Mouse (Mus musculus): ENCODE data around the gene Acta2. TPM values are rescaled to one million over a fixed set of nuclear protein-coding genes. Genes with fewer than 3 reads are reported as not detected.

The Acta2 gene
- total and polyA plus RNA-seq, 3 experiments: 0.13 to 0.31 TPM; not detected in 1

DNA sequence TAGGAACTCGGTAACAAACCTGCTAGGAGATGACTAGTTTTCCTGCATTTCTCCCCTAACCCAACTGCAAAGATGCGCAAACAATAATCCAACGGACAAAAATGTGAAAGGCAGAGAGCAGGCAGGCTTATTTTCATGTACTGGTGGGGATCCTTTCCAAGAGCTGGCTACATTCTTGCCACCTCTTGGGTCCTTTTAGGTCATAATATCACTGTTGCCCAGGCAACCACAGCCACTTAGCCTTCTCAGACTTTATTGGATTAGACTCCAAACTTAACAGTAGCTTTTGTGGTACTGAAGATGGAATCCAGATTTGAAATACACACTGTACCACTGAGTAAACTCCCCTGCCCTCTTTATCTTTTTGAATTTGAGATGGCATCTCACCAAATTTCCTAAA, 22.7 kb upstream of the Acta2 start:
- Histone ChIP-seq H3K9me3 (replicated peaks; ENCODE audit: low read length) (no peaks in the 10 kb centered on the region), H3K79me2 (replicated peaks; ENCODE audit: control insufficient read depth, extremely low read depth, insufficient read depth, poor library complexity, severe bottlenecking) (no peaks in the 10 kb centered on the region), H3K9ac (ENCODE audit: insufficient read depth, low read depth) (no peak overlapping the region), H3K27ac (ENCODE audit: insufficient read depth, low read depth) (no peak overlapping the region), H3K4me3 (replicated peaks in 1 of 3; ENCODE audit: low read depth in 2 of 3, low read length in 2 of 3, poor library complexity in 1 of 3) (no peak overlapping the region), H3K4me1 (ENCODE audit: control insufficient read depth in 1 of 2, insufficient read depth in 2 of 2) (peaks cover 2 to 6% of the 10 kb centered on the region in 2 experiments; a peak in 3 of 4 replicates), H3K4me2 (ENCODE audit: insufficient read depth, low read depth, poor library complexity, severe bottlenecking) (no peak overlapping the region), H3K36me3 (replicated peaks in 1 of 2; ENCODE audit: control insufficient read depth in 1 of 2, insufficient read depth in 1 of 2, low read length in 1 of 2) (no peaks in the 10 kb centered on the region), H3K27me3 (replicated peaks) (no peaks in the 10 kb centered on the region)
- no peak for DNase-seq (ENCODE audit: extremely low read depth)
- dilution Hi-C loops (cut with MboI; ENCODE audit: extremely low pct_ligation_motif_present, extremely low pct_unique_long_range_greater_than_20kb, low sequenced_read_pairs) (no loop called here), in situ Hi-C loops (cut with MboI; ENCODE audit: low pct_ligation_motif_present, low pct_unique_long_range_greater_than_20kb, low sequenced_read_pairs) (no loop called here)
- no peak for TF ChIP-seq ZC3H11A (IDR thresholded peaks at IDR 0.05; ENCODE audit: low read depth, low read length)
- no peak for TF ChIP-seq ZKSCAN1 (IDR thresholded peaks at IDR 0.05; ENCODE audit: borderline replicate concordance, low read depth, low read length)
- no peak for TF ChIP-seq MYC (IDR thresholded peaks at IDR 0.05; ENCODE audit: low read depth, low read length)
- TF ChIP-seq TBP (conservative IDR thresholded peaks at IDR 0.05; ENCODE audit: low read depth, low read length): no peak
- TF ChIP-seq GABPA (IDR thresholded peaks at IDR 0.05; ENCODE audit: insufficient replicate concordance, low read depth, low read length): no peak
- no peak for TF ChIP-seq USF2 (conservative IDR thresholded peaks at IDR 0.05; ENCODE audit: low read depth, low read length)
- TF ChIP-seq UBTF (IDR thresholded peaks at IDR 0.05; ENCODE audit: low read depth, low read length): no peak

DNA sequence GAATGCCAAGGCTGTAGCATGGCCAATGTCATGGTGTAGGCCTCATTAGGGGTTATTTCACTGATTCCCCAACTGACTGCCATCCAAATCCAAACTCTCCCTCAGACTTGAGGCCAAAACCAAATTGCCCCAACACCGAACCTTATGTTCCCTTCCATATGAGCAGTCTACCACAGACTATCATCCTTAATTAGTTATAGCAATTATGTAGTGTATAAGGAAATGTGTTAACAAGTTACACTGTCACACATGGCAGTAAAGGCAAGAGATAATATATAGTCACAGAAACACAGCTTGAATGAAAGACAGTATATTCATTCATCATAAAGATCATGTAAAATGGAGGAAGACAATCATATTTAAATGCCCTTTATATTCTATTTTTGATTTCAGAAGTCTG, 17.7 kb upstream of the Acta2 start:
- no peak overlapping the region for H3K4me2 ChIP-seq (ENCODE audit: insufficient read depth, low read depth, poor library complexity, severe bottlenecking)
- H3K27ac ChIP-seq (ENCODE audit: insufficient read depth, low read depth): no peak overlapping the region
- dilution Hi-C loops (cut with MboI; ENCODE audit: extremely low pct_ligation_motif_present, extremely low pct_unique_long_range_greater_than_20kb, low sequenced_read_pairs): no loop called here
- H3K9me3 ChIP-seq (replicated peaks; ENCODE audit: low read length): no peaks in the 10 kb centered on the region
- no peak overlapping the region for H3K4me3 ChIP-seq (replicated peaks in 1 of 3; ENCODE audit: low read depth in 2 of 3, low read length in 2 of 3, poor library complexity in 1 of 3)
- in situ Hi-C loops (cut with MboI; ENCODE audit: low pct_ligation_motif_present, low pct_unique_long_range_greater_than_20kb, low sequenced_read_pairs): no loop called here
- TF ChIP-seq RAD21 (IDR thresholded peaks at IDR 0.05; ENCODE audit: low read depth, low read length) (no peak), ZKSCAN1 (IDR thresholded peaks at IDR 0.05; ENCODE audit: borderline replicate concordance, low read depth, low read length) (no peak), CHD1 (IDR thresholded peaks at IDR 0.05; ENCODE audit: low read depth, low read length) (no peak), TCF12 (IDR thresholded peaks at IDR 0.05; ENCODE audit: low read depth, low read length) (no peak), ZMIZ1 (IDR thresholded peaks at IDR 0.05; ENCODE audit: low read depth, low read length) (no peak), E2F4 (IDR thresholded peaks at IDR 0.05; ENCODE audit: insufficient replicate concordance, low read depth, low read length) (no peak)
- H3K27me3 ChIP-seq (replicated peaks): no peaks in the 10 kb centered on the region
- no peaks in the 10 kb centered on the region for H3K36me3 ChIP-seq (replicated peaks in 1 of 2; ENCODE audit: control insufficient read depth in 1 of 2, insufficient read depth in 1 of 2, low read length in 1 of 2)
- H3K9ac ChIP-seq (ENCODE audit: insufficient read depth, low read depth): no peak overlapping the region
- H3K79me2 ChIP-seq (replicated peaks; ENCODE audit: control insufficient read depth, extremely low read depth, insufficient read depth, poor library complexity, severe bottlenecking): no peaks in the 10 kb centered on the region
- no peaks in the 10 kb centered on the region; a peak in 2 of 4 replicates for H3K4me1 ChIP-seq (ENCODE audit: control insufficient read depth in 1 of 2, insufficient read depth in 2 of 2)
- no peak for DNase-seq (ENCODE audit: extremely low read depth)

DNA sequence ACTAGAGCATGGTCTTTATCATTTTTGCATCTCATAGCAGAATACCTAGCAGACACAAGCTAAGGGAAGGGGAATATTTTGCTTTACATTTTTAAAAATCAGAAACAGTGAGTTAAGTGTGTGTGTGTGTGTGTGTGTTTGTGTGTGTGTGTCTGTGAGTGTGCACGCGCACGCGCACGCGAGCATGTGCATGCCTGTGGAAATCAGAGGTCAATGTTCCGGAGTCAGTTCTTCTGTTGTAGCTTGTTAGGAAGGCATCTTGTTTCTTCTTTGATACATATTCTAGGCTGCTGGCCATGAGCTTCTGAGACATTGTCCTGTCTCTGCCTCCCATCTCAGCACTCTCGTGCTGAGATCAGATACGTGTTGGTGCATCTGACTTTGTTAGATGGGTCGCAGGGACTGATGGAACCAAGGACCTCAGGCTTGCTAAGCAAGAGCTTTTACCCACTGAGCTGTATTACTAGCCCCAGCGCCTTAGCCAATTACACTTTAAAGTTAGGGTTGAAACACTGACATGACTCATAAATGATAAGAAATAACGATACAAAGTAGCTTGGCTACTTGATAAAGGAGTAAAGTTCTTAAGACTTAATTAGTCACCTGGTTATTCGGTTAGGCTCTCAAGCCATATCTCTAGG, 15.6 kb upstream of the Acta2 start:
- Histone ChIP-seq H3K9me3 (replicated peaks; ENCODE audit: low read length) (no peaks in the 10 kb centered on the region), H3K36me3 (replicated peaks in 1 of 2; ENCODE audit: control insufficient read depth in 1 of 2, insufficient read depth in 1 of 2, low read length in 1 of 2) (no peaks in the 10 kb centered on the region), H3K4me2 (ENCODE audit: insufficient read depth, low read depth, poor library complexity, severe bottlenecking) (no peak overlapping the region), H3K27me3 (replicated peaks) (no peaks in the 10 kb centered on the region), H3K9ac (ENCODE audit: insufficient read depth, low read depth) (no peak overlapping the region), H3K79me2 (replicated peaks; ENCODE audit: control insufficient read depth, extremely low read depth, insufficient read depth, poor library complexity, severe bottlenecking) (no peaks in the 10 kb centered on the region), H3K27ac (ENCODE audit: insufficient read depth, low read depth) (no peak overlapping the region), H3K4me1 (ENCODE audit: control insufficient read depth in 1 of 2, insufficient read depth in 2 of 2) (no peaks in the 10 kb centered on the region; a peak in 1 of 4 replicates), H3K4me3 (replicated peaks in 1 of 3; ENCODE audit: low read depth in 2 of 3, low read length in 2 of 3, poor library complexity in 1 of 3) (no peak overlapping the region)
- DNase-seq (ENCODE audit: extremely low read depth): no peak
- dilution Hi-C loops (cut with MboI; ENCODE audit: extremely low pct_ligation_motif_present, extremely low pct_unique_long_range_greater_than_20kb, low sequenced_read_pairs): no loop called here
- in situ Hi-C loops (cut with MboI; ENCODE audit: low pct_ligation_motif_present, low pct_unique_long_range_greater_than_20kb, low sequenced_read_pairs): no loop called here
- no peak for TF ChIP-seq KAT2A (IDR thresholded peaks at IDR 0.05; ENCODE audit: insufficient replicate concordance, low read length)
- no peak for TF ChIP-seq JUN (IDR thresholded peaks at IDR 0.05; ENCODE audit: insufficient read depth, low read depth, low read length)
- TF ChIP-seq GABPA (IDR thresholded peaks at IDR 0.05; ENCODE audit: insufficient replicate concordance, low read depth, low read length): no peak
- TF ChIP-seq TCF12 (IDR thresholded peaks at IDR 0.05; ENCODE audit: low read depth, low read length): no peak
- TF ChIP-seq NELFE (IDR thresholded peaks at IDR 0.05; ENCODE audit: low read depth, low read length): no peak
- TF ChIP-seq RCOR1 (conservative IDR thresholded peaks at IDR 0.05; ENCODE audit: low read depth, low read length): no peak

Measured in CH12.LX (cell line).